Mouse (Mus musculus): Measurements from ENCODE around the gene Gm45021. TPM values are rescaled to one million over a fixed set of nuclear protein-coding genes. Genes with fewer than 3 reads are reported as not detected.

The Gm45021 gene
- polyA plus RNA-seq (2015; fragmentation: Nextera tagmentation; extraction: Ambion mirVana): not detected in 2 replicates

DNA sequence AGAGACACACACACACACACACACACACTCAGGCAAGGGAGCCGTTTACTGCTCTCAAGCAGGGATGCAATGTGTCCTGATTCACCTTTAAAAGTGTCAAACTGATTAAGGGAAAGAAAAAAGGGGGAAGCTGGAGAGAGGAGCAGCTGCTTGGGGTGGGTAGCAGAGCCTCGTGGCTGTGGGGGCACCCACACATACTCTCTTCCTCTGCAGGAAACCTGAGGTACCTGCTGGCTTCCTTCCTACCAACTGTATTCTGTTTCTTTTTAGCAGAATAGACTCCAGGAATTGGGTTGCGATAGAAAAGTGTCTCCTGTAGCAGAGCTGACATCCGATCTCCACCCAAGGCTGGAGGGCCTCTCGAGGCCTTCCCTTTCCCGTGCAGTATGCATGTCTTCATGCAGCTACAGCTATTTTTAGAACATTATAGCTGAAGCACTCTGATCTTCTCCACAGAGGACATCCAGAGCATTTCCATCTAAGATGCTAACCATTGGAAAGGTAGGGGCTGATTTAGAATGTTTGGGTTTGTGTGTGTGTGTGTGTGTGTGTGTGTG is at the start of gene Gm45021:
Gm45021 (plus strand) TSS at position 417 of the 557 bp plus-strand sequence.
- 76% methylated on average over 6 of the region's 6 CpGs for WGBS
- Histone ChIP-seq H3K36me3 (ENCODE audit: poor library complexity, severe bottlenecking) (no peaks in the 10 kb centered on the region), H3K9me3 (replicated peaks) (no peaks in the 10 kb centered on the region), H3K4me1 (peaks cover 7% of the 10 kb centered on the region; the same call in 1 of the 2 replicates), H3K27me3 (no peaks in the 10 kb centered on the region), H3K9ac (no peak within 1 kb of the TSS), H3K27ac (no peak within 1 kb of the TSS), H3K4me3 (no peak within 1 kb of the TSS), H3K4me2 (no peak within 1 kb of the TSS)
- no peak for ATAC-seq

DNA sequence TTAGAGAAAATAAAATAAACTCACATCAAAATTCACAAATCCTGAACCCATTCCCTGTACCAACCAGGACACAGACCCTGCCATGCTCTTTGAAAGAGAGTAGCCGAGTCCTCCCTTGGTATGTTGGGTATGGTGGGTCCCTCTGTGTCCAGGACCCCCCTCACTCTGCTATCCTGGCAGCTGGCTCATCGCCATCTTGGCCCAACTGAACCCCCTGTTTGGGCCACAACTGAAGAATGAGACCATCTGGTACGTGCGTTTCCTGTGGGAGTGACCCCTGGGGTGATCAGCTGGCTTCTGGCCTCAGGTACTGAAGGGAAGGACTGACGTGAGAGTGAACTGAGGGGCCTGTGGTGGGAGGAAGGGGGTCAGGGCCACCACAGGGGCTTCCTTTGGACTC is 49.5 kb upstream of the Gm45021 start:
- no peak for ATAC-seq
- Histone ChIP-seq H3K27me3 (no peaks in the 10 kb centered on the region), H3K9ac (no peak overlapping the region), H3K4me3 (no peak overlapping the region), H3K4me1 (peaks cover 27% of the 10 kb centered on the region), H3K36me3 (ENCODE audit: poor library complexity, severe bottlenecking) (peaks cover 27% of the 10 kb centered on the region), H3K9me3 (replicated peaks) (no peaks in the 10 kb centered on the region), H3K4me2 (no peak overlapping the region), H3K27ac (no peak overlapping the region)
- 77% methylated on average over 5 of the region's 5 CpGs for WGBS

- ATAC-seq: no peak
- H3K27ac ChIP-seq: no peak overlapping the region
- WGBS: 83% methylated on average over 3 of the region's 3 CpGs
Observed at GRCm38 (mm10) chr6:48540721-48541120, 48.7 kb upstream of the Gm45021 start.

GRCm38 (mm10) chr6:48541560-48542450 is 47.6 kb upstream of the Gm45021 start:
- Histone ChIP-seq H3K4me1 (peaks cover 19% of the 10 kb centered on the region), H3K4me3 (no peak overlapping the region), H3K27me3 (no peaks in the 10 kb centered on the region), H3K4me2 (no peak overlapping the region), H3K36me3 (ENCODE audit: poor library complexity, severe bottlenecking) (peaks cover 27% of the 10 kb centered on the region), H3K9me3 (replicated peaks) (no peaks in the 10 kb centered on the region), H3K27ac (no peak overlapping the region), H3K9ac (no peak overlapping the region)
- 71% methylated on average over 7 of the region's 7 CpGs for WGBS
- ATAC-seq: no peak

More at GRCm38 (mm10) chr6:48540721-48541120, 48.7 kb upstream of the Gm45021 start:
- H3K9me3 ChIP-seq (replicated peaks): no peaks in the 10 kb centered on the region
- peaks cover 27% of the 10 kb centered on the region for H3K36me3 ChIP-seq (ENCODE audit: poor library complexity, severe bottlenecking)
- peaks cover 27% of the 10 kb centered on the region for H3K4me1 ChIP-seq
- H3K4me3 ChIP-seq: no peak overlapping the region
- no peak overlapping the region for H3K9ac ChIP-seq
- no peak overlapping the region for H3K4me2 ChIP-seq
- H3K27me3 ChIP-seq: no peaks in the 10 kb centered on the region

DNA sequence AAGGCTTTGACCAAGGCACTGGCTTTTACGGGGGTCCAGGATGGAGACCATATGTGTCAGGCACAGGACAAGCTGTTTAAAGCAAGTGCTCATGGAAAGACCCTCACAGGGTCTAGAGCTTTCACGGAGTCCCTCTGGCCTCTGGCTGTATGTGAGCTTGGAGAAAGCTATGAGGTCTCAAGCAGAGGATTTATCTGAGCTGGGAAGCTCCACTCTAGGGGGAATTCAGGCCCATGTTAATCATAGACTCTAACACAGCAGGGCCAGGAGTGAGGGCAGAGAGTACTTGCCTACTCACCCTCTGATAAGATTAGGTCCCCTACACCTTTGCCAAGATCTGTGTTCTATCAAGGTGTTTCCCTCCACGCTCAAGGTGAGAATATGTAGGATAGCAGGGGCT is 46.8 kb upstream of the Gm45021 start:
- Histone ChIP-seq H3K9ac (no peak overlapping the region), H3K9me3 (replicated peaks) (no peaks in the 10 kb centered on the region), H3K27ac (no peak overlapping the region), H3K27me3 (no peaks in the 10 kb centered on the region), H3K36me3 (ENCODE audit: poor library complexity, severe bottlenecking) (peaks cover 27% of the 10 kb centered on the region), H3K4me2 (no peak overlapping the region), H3K4me3 (no peak overlapping the region), H3K4me1 (peaks cover 16% of the 10 kb centered on the region)
- ATAC-seq: no peak
- 92% methylated on average over 3 of the region's 3 CpGs for WGBS

DNA sequence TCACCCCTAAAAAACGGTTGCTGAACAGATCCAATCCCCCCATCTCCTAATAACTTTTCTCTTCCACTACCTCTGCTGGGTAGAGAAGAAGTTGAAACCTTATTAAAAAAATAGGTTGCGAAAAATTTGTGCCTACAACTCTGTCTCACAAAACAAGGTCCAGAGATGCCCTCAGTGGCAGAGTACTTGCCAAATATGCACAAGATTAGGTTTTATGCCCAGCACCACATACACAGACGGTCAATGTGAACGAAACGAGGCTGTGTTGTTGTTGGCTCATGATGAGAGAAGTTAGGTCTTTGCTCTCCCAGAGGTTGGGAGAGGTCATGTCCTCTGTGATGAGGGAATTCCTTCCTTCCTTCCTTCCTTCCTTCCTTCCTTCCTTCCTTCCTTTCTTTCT is 44.2 kb upstream of the Gm45021 start:
- Histone ChIP-seq H3K9ac (no peak overlapping the region), H3K36me3 (ENCODE audit: poor library complexity, severe bottlenecking) (peaks cover 22% of the 10 kb centered on the region)
- WGBS: 80% methylated on average over 5 of the region's 5 CpGs

DNA sequence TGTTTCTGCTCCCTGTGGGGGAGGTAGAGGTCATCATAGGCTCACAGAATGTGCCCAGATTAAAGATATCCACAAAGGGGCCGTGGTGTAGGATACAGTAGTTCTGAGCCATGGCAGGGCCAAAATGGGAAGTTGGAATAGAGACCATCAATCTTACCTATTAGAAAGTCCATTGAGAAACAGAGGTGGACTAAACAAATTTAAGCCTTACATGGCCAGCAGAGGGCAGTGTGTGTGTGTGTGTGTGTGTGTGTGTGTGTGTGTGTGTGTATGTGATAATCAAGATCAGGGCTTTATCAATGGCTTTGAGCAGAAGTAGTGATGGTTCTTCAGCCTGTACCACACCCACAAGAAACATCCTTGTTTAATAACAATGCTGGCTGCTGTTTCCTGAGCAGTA is 43.1 kb upstream of the Gm45021 start:
- WGBS: 50% methylated on average over 1 of the region's 1 CpGs
- Histone ChIP-seq H3K4me2 (no peak overlapping the region), H3K9me3 (replicated peaks) (no peaks in the 10 kb centered on the region), H3K27ac (no peak overlapping the region), H3K27me3 (no peaks in the 10 kb centered on the region), H3K36me3 (ENCODE audit: poor library complexity, severe bottlenecking) (peaks cover 11% of the 10 kb centered on the region; the same call in 1 of the 2 replicates), H3K4me1 (no peaks in the 10 kb centered on the region), H3K9ac (no peak overlapping the region), H3K4me3 (no peak overlapping the region)
- ATAC-seq: no peak

More for the DNA sequence above, 44.2 kb upstream of the Gm45021 start:
- ATAC-seq: no peak
- Histone ChIP-seq H3K27ac (no peak overlapping the region), H3K9me3 (replicated peaks) (no peaks in the 10 kb centered on the region), H3K4me1 (no peaks in the 10 kb centered on the region), H3K27me3 (no peaks in the 10 kb centered on the region), H3K4me3 (no peak overlapping the region), H3K4me2 (no peak overlapping the region)

DNA sequence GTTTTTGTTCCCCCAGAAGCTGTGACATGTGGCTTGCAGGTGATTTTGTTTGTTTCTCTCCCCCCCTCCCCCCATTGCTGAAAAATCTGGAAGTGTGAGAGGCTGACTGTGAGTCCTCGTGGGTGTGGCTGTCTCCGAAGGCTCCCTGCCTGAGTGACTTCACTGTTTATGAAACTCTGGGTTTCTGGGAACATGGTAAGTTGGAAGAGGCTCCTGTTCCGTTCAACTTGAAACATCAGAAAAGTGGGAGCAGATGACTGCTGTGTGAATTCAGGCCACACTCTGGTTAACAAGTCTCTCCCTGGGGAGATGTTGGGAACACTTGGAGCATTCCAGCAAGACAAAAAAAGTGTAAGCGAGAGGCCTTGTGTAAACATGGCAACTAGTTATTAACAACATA is 42.6 kb upstream of the Gm45021 start:
- Histone ChIP-seq H3K4me3 (no peak overlapping the region), H3K27ac (no peak overlapping the region), H3K4me1 (no peaks in the 10 kb centered on the region), H3K4me2 (no peak overlapping the region), H3K9ac (no peak overlapping the region), H3K27me3 (no peaks in the 10 kb centered on the region), H3K36me3 (ENCODE audit: poor library complexity, severe bottlenecking) (peaks cover 6% of the 10 kb centered on the region; the same call in 1 of the 2 replicates), H3K9me3 (replicated peaks) (no peaks in the 10 kb centered on the region)
- ATAC-seq: no peak
- WGBS: 80% methylated on average over 4 of the region's 4 CpGs

GRCm38 (mm10) chr6:48548314-48548713 is 41.1 kb upstream of the Gm45021 start:
- Histone ChIP-seq H3K27ac (no peak overlapping the region), H3K4me2 (no peak overlapping the region), H3K9ac (no peak overlapping the region), H3K9me3 (replicated peaks) (no peaks in the 10 kb centered on the region), H3K27me3 (no peaks in the 10 kb centered on the region), H3K4me3 (no peak overlapping the region), H3K36me3 (ENCODE audit: poor library complexity, severe bottlenecking) (no peaks in the 10 kb centered on the region), H3K4me1 (no peaks in the 10 kb centered on the region)
- ATAC-seq: no peak
- 88% methylated on average over 6 of the region's 6 CpGs for WGBS

DNA sequence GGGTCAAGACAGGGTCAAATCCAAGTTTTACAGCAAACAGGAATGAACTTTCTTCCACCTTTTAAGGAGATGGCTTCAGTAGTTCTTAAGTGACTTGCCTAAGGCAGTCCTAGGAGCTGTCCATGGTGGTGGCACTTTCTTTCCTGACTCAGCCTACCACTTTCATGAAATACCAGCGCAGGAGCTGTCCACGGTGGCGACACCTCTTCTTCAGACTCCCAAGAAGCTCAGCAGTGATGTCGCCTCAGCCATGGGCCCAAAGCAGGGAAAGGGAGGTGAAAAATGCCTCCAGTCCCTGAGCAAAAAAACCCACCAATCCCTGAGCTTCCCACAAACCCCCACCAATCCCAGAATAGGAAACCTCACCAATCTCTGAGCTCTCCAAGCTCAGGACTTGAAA is 36.5 kb upstream of the Gm45021 start:
- Histone ChIP-seq H3K27ac (no peak overlapping the region), H3K4me1 (peaks cover 20% of the 10 kb centered on the region), H3K9ac (no peak overlapping the region), H3K4me3 (no peak overlapping the region), H3K27me3 (no peaks in the 10 kb centered on the region), H3K9me3 (replicated peaks) (no peaks in the 10 kb centered on the region), H3K36me3 (ENCODE audit: poor library complexity, severe bottlenecking) (peaks cover 8% of the 10 kb centered on the region; the same call in 1 of the 2 replicates), H3K4me2 (no peak overlapping the region)
- ATAC-seq: no peak
- 68% methylated on average over 4 of the region's 4 CpGs for WGBS

GRCm38 (mm10) chr6:48553819-48554218 is 35.6 kb upstream of the Gm45021 start:
- Histone ChIP-seq H3K4me1 (peaks cover 20% of the 10 kb centered on the region), H3K27me3 (no peaks in the 10 kb centered on the region), H3K9me3 (replicated peaks) (no peaks in the 10 kb centered on the region), H3K4me3 (peak overlapping the region; percentile 47), H3K9ac (peak overlapping the region; percentile 81), H3K27ac (peak overlapping the region; percentile 98), H3K4me2 (peak overlapping the region; percentile 73), H3K36me3 (ENCODE audit: poor library complexity, severe bottlenecking) (peaks cover 10% of the 10 kb centered on the region; the same call in 1 of the 2 replicates)
- WGBS: 82% methylated on average over 4 of the region's 4 CpGs
- peak; percentile 16 for ATAC-seq

Measured in forebrain, embryonic 13.5 days (tissue).